Comparison of ENCODE assay signal across 14 mouse cellular contexts in the genomic region with DNA sequence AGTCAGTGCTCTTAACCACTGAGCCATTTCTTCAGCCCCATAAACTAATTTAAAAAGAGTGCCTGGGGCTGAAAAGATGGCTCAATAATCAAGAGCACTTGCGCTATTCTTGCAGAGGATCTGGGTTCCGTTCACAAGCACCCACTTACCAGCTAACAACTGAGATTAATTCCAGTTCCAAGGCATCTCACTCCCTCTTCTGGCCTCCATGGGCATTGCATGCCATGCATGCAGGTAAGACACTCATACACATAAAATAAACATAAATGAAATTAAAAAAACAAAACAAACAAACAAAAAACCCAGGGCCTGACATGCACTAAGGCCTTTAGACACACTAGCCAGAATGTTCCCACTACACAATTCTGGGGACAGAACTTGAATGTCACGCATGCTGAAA. TPM values are rescaled to one million over a fixed set of nuclear protein-coding genes. Genes with fewer than 3 reads are reported as not detected.
DNase-seq lines count a peak whose midpoint lies in the region; ATAC-seq and TF ChIP-seq lines count a peak whose summit lies in the region.
"Had no signal": no experiment of that assay in that cellular context is flagged by ENCODE, and none has a peak within 500 bp of the region (broad histone marks: within the 10 kb centered on the region; RNA-seq: fewer than 3 reads in every experiment).

No protein-coding gene starts in this region.

- no peak overlapping the region for H3K4me2 ChIP-seq in intestine, postnatal 0 days (replicated peaks; ENCODE audit: low read depth)
- H3K4me2 ChIP-seq in intestine, embryonic 15.5 days (replicated peaks): no peak overlapping the region
- H3K4me2 ChIP-seq in stomach, postnatal 0 days (replicated peaks; ENCODE audit: low read depth): no peak overlapping the region
- H3K4me2 ChIP-seq: midbrain, embryonic 13.5 days; neural tube, embryonic 13.5 days had no signal

- H3K4me3 ChIP-seq in intestine, postnatal 0 days (ENCODE audit: low read depth, low read length): no peak overlapping the region
- H3K4me3 ChIP-seq in intestine, embryonic 15.5 days (replicated peaks): no peak overlapping the region
- no peak overlapping the region for H3K4me3 ChIP-seq in MEL (ENCODE audit: control insufficient read depth in 1 of 2, insufficient read depth in 1 of 2, low read depth in 2 of 2, low read length in 2 of 2)
- H3K4me3 ChIP-seq in stomach, postnatal 0 days (ENCODE audit: low read depth, low read length): no peak overlapping the region
- H3K4me3 ChIP-seq: midbrain, embryonic 13.5 days; neural tube, embryonic 13.5 days had no signal

- no peak for TF ChIP-seq POLR2A in MEL (IDR thresholded peaks at IDR 0.05; ENCODE audit: control insufficient read depth in 1 of 2, insufficient read depth in 1 of 2, low read depth in 1 of 2, low read length in 2 of 2, poor library complexity in 1 of 2)

- peak; percentile 61 for TF ChIP-seq CTCF in intestine, postnatal 0 days (IDR thresholded peaks at IDR 0.05; ENCODE audit: low read depth)
- TF ChIP-seq CTCF in MEL (IDR thresholded peaks at IDR 0.05 in 2 of 3, conservative IDR thresholded peaks at IDR 0.05 in 1 of 3; ENCODE audit: control insufficient read depth in 1 of 3, insufficient read depth in 1 of 3, low read depth in 2 of 3, low read length in 3 of 3, poor library complexity in 1 of 3, severe bottlenecking in 1 of 3): peak; percentile 29 to 51 (median 45)
- peak; percentile 61 for TF ChIP-seq CTCF in stomach, postnatal 0 days (IDR thresholded peaks at IDR 0.05; ENCODE audit: low read depth)

- 88% methylated on average over 3 of the region's 3 CpGs for WGBS in intestine, postnatal 0 days
- 91% methylated on average over 3 of the region's 3 CpGs for whole genome bisulfite sequencing in intestine, embryonic 15.5 days
- WGBS in stomach, postnatal 0 days: 86% methylated on average over 3 of the region's 3 CpGs

- ATAC-seq in intestine, postnatal 0 days: no peak
- ATAC-seq in intestine, embryonic 15.5 days: no peak
- ATAC-seq in stomach, postnatal 0 days (ENCODE audit: low FRiP score, low TSS enrichment): no peak
- ATAC-seq: midbrain, embryonic 13.5 days had no signal

- intact Hi-C loops in left cerebral cortex, postnatal 10 days (cut with DNase I): no loop called here

- peak; percentile 15 for DNase-seq in spleen, adult 12 weeks (ENCODE audit: low spot score)
- DNase-seq in spleen, postnatal 4 days (ENCODE audit: low spot score in 2 of 2): no peak
- peak; percentile 53 for DNase-seq in MEL (ENCODE audit: low read depth, low spot score)
- no peak for DNase-seq in stomach, postnatal 0 days (ENCODE audit: low spot score)
- DNase-seq in left cerebral cortex, postnatal 10 days (ENCODE audit: extremely low spot score in 1 of 2, low spot score in 2 of 2): no peak
- no peak for DNase-seq in cerebellum, postnatal 4 days (ENCODE audit: low spot score in 2 of 2)
- DNase-seq: adrenal gland, postnatal 10 days; cerebellum, adult 11 months; gastrocnemius, postnatal 10 days; kidney, postnatal 4 days had no signal

- no peaks in the 10 kb centered on the region for H3K79me2 ChIP-seq in MEL (ENCODE audit: control insufficient read depth, insufficient read depth, low read length, poor library complexity)

- no peaks in the 10 kb centered on the region for H3K27me3 ChIP-seq in intestine, postnatal 0 days (replicated peaks; ENCODE audit: control insufficient read depth, insufficient read depth, low read length)
- H3K27me3 ChIP-seq in intestine, embryonic 15.5 days (replicated peaks): no peaks in the 10 kb centered on the region
- no peaks in the 10 kb centered on the region for H3K27me3 ChIP-seq in MEL (ENCODE audit: control insufficient read depth in 1 of 2, insufficient read depth in 2 of 2, low read length in 2 of 2)
- H3K27me3 ChIP-seq in stomach, postnatal 0 days (ENCODE audit: control insufficient read depth, insufficient read depth, low read length): no peaks in the 10 kb centered on the region
- H3K27me3 ChIP-seq: midbrain, embryonic 13.5 days had no signal

- no peaks in the 10 kb centered on the region for H3K36me3 ChIP-seq in intestine, postnatal 0 days (ENCODE audit: control insufficient read depth, insufficient read depth)
- H3K36me3 ChIP-seq in intestine, embryonic 15.5 days: no peaks in the 10 kb centered on the region
- H3K36me3 ChIP-seq in MEL (ENCODE audit: control insufficient read depth in 1 of 2, insufficient read depth in 2 of 2, low read length in 2 of 2): peaks cover 0 to 24% of the 10 kb centered on the region in 2 experiments; a peak in 2 of 4 replicates
- H3K36me3 ChIP-seq in stomach, postnatal 0 days (ENCODE audit: control insufficient read depth, insufficient read depth, low read length): no peaks in the 10 kb centered on the region
- H3K36me3 ChIP-seq: midbrain, embryonic 13.5 days; neural tube, embryonic 13.5 days had no signal

- H3K9me3 ChIP-seq in intestine, postnatal 0 days (ENCODE audit: control insufficient read depth): no peaks in the 10 kb centered on the region
- no peaks in the 10 kb centered on the region for H3K9me3 ChIP-seq in intestine, embryonic 15.5 days
- no peaks in the 10 kb centered on the region for H3K9me3 ChIP-seq in MEL (replicated peaks; ENCODE audit: insufficient read depth, low read length)
- no peaks in the 10 kb centered on the region for H3K9me3 ChIP-seq in stomach, postnatal 0 days (ENCODE audit: control insufficient read depth, low read length)
- H3K9me3 ChIP-seq: midbrain, embryonic 13.5 days; neural tube, embryonic 13.5 days had no signal

- TF ChIP-seq RAD21 in MEL (IDR thresholded peaks at IDR 0.05; ENCODE audit: low read depth, low read length): peak; percentile 45

- peaks cover 15% of the 10 kb centered on the region for H3K4me1 ChIP-seq in intestine, postnatal 0 days (replicated peaks; ENCODE audit: control insufficient read depth, insufficient read depth, low read length)
- H3K4me1 ChIP-seq in intestine, embryonic 15.5 days (replicated peaks): peaks cover 25% of the 10 kb centered on the region
- peaks cover 20 to 46% of the 10 kb centered on the region in 2 experiments for H3K4me1 ChIP-seq in MEL (ENCODE audit: control insufficient read depth in 1 of 2, insufficient read depth in 2 of 2, low read length in 2 of 2)
- peaks cover 11% of the 10 kb centered on the region for H3K4me1 ChIP-seq in stomach, postnatal 0 days (replicated peaks; ENCODE audit: control insufficient read depth, insufficient read depth)

- TF ChIP-seq EP300 in MEL (IDR thresholded peaks at IDR 0.05; ENCODE audit: low read depth in 1 of 2, low read length in 2 of 2): no peak
- TF ChIP-seq EP300 in stomach, postnatal 0 days (optimal IDR thresholded peaks at IDR 0.05): no peak

- H3K27ac ChIP-seq in intestine, postnatal 0 days (ENCODE audit: low read depth, low read length): no peak overlapping the region
- no peak overlapping the region for H3K27ac ChIP-seq in intestine, embryonic 15.5 days
- H3K27ac ChIP-seq in MEL (ENCODE audit: control insufficient read depth, low read depth, low read length): no peak overlapping the region
- H3K27ac ChIP-seq in stomach, postnatal 0 days (replicated peaks): no peak overlapping the region
- H3K27ac ChIP-seq: midbrain, embryonic 13.5 days; neural tube, embryonic 13.5 days had no signal

- H3K9ac ChIP-seq in intestine, postnatal 0 days (ENCODE audit: low read depth, low read length): no peak overlapping the region
- no peak overlapping the region for H3K9ac ChIP-seq in intestine, embryonic 15.5 days
- no peak overlapping the region for H3K9ac ChIP-seq in MEL (ENCODE audit: control insufficient read depth, low read depth, low read length, poor library complexity, severe bottlenecking)
- H3K9ac ChIP-seq in stomach, postnatal 0 days (ENCODE audit: low read length): no peak overlapping the region
- H3K9ac ChIP-seq: midbrain, embryonic 13.5 days; neural tube, embryonic 13.5 days had no signal

TF ChIP-seq in MEL, 35 proteins besides CTCF, POLR2A, EP300 and RAD21:
- TF ChIP-seq USF1 (IDR thresholded peaks at IDR 0.05; ENCODE audit: low read depth, low read length): no peak
- no peak for TF ChIP-seq BHLHE40 (IDR thresholded peaks at IDR 0.05; ENCODE audit: borderline replicate concordance, low read depth, low read length)
- TF ChIP-seq RCOR1 (IDR thresholded peaks at IDR 0.05; ENCODE audit: low read depth, low read length): no peak
- no peak for TF ChIP-seq TCF12 (IDR thresholded peaks at IDR 0.05; ENCODE audit: low read depth, low read length)
- no peak for TF ChIP-seq CHD1 (IDR thresholded peaks at IDR 0.05; ENCODE audit: low read depth, low read length)
- TF ChIP-seq ZKSCAN1 (IDR thresholded peaks at IDR 0.05; ENCODE audit: low read depth, low read length): no peak
- TF ChIP-seq ZMIZ1 (IDR thresholded peaks at IDR 0.05; ENCODE audit: low read depth, low read length): no peak
- no peak for TF ChIP-seq MEF2A (IDR thresholded peaks at IDR 0.05; ENCODE audit: extremely low read depth, insufficient replicate concordance, low read depth, low read length, poor library complexity, severe bottlenecking)
- TF ChIP-seq TBP (IDR thresholded peaks at IDR 0.05; ENCODE audit: low read depth, low read length): no peak
- TF ChIP-seq SMC3 (IDR thresholded peaks at IDR 0.05; ENCODE audit: low read depth, low read length): peak; percentile 55
- TF ChIP-seq MYC (IDR thresholded peaks at IDR 0.05; ENCODE audit: low read depth, low read length): no peak
- TF ChIP-seq GATA1 (IDR thresholded peaks at IDR 0.05; ENCODE audit: low read depth, low read length): no peak
- TF ChIP-seq POLR2AphosphoS2 (IDR thresholded peaks at IDR 0.05; ENCODE audit: low read length): no peak
- no peak for TF ChIP-seq SIN3A (IDR thresholded peaks at IDR 0.05; ENCODE audit: low read length)
- TF ChIP-seq NELFE (IDR thresholded peaks at IDR 0.05; ENCODE audit: low read depth, low read length): no peak
- TF ChIP-seq ZC3H11A (IDR thresholded peaks at IDR 0.05; ENCODE audit: low read depth, low read length): peak; percentile 48; the same call in 1 of the 2 replicates
- no peak for TF ChIP-seq POLR2AphosphoS5 (IDR thresholded peaks at IDR 0.05; ENCODE audit: borderline replicate concordance, low read depth, low read length)

RNA-seq across cellular contexts. Expression of a gene that starts 34.6 kb away (rescaled TPM):
- polyA plus RNA-seq in intestine, postnatal 0 days (2015; fragmentation: Nextera tagmentation; extraction: Ambion mirVana): 21.9 and 25.2 TPM in 2 replicates
- polyA plus RNA-seq in intestine, embryonic 15.5 days (2015; fragmentation: Nextera tagmentation; extraction: Ambion mirVana): 25.6 and 27.1 TPM in 2 replicates
- total RNA-seq in MEL (2012; rRNA removed): 4.4 and 4.5 TPM in 2 replicates
- 1 to 10 TPM in 1 of 2 experiments, not detected in 1; 7.1 TPM for polyA plus RNA-seq in MEL (2012; ENCODE audit: insufficient read depth in 1 of 2, insufficient read length in 2 of 2, low read depth in 1 of 2, low replicate concordance in 2 of 2, missing spikeins in 1 of 2)
- polyA plus RNA-seq in stomach, postnatal 0 days (2015; fragmentation: Nextera tagmentation; extraction: Ambion mirVana): 4.4 and 4.8 TPM in 2 replicates
- total RNA-seq in left cerebral cortex, postnatal 10 days (2021): 10 to 100 TPM; 55.5 to 62.5 TPM

Comparison
In these comparisons a context has a peak if more than half of its experiments do, and no peak if none do; other contexts are left out.
1. DNase-seq: peak in spleen, adult 12 weeks (single experiment) and MEL (single experiment); none in spleen, postnatal 4 days (0 of 2), stomach, postnatal 0 days (single experiment), left cerebral cortex, postnatal 10 days (0 of 2) and cerebellum, postnatal 4 days (0 of 2).
2. Peak in every context shown above with its lines, with median percentiles within 50 percentile points of each other: CTCF ChIP-seq.